Mouse (Mus musculus) embryonic facial prominence, embryonic 12.5 days (tissue): Measurements from ENCODE around the gene Ccdc85c. TPM values are rescaled to one million over a fixed set of nuclear protein-coding genes. Genes with fewer than 3 reads are reported as not detected.

ENCODE experiments used
- ATAC-seq: fragments of 200-750 bp; cut with Nextera tagmentation; 2 replicates; pipeline ENCODE4 v1.8.0; 2017; ENCODE audit not compliant: insufficient number of reproducible peaks, insufficient read depth, low FRiP score, low TSS enrichment
- H3K27ac ChIP-seq: fragments of 300-500 bp; sonication (generic); 2 replicates; pipeline ENCODE4 v1.5.1; 2016; ENCODE audit warnings: mild to moderate bottlenecking
- H3K27me3 ChIP-seq: fragments of 300-500 bp; sonication (generic); 2 replicates; pipeline ENCODE4 v1.6.1; 2016; ENCODE audit warnings: mild to moderate bottlenecking, moderate library complexity
- H3K36me3 ChIP-seq: fragments of 300-500 bp; sonication (generic); 2 replicates; pipeline ENCODE4 v1.6.1; 2016; ENCODE audit warnings: mild to moderate bottlenecking
- H3K4me1 ChIP-seq: fragments of 300-500 bp; sonication (generic); 2 replicates; pipeline ENCODE4 v1.6.1; 2016
- H3K4me2 ChIP-seq: fragments of 300-500 bp; sonication (generic); replicated peaks from 2 replicates; pipeline ENCODE4 v1.6.1; 2016; ENCODE audit warnings: mild to moderate bottlenecking, moderate library complexity
- H3K4me3 ChIP-seq: fragments of 300-500 bp; sonication (generic); 2 replicates; pipeline ENCODE4 v1.5.1; 2016; ENCODE audit warnings: mild to moderate bottlenecking
- H3K9ac ChIP-seq: fragments of 300-500 bp; sonication (generic); 2 replicates; pipeline ENCODE4 v1.6.1; 2016; ENCODE audit warnings: mild to moderate bottlenecking, moderate library complexity
- H3K9me3 ChIP-seq: fragments of 300-500 bp; sonication (generic); 2 replicates; pipeline ENCODE4 v1.6.1; 2016; ENCODE audit warnings: mild to moderate bottlenecking, moderate library complexity
- WGBS: fragments of 180-500 bp; shearing (Covaris S2); methylation state at CpG from one replicate; pipeline ENCODE4 v1.1.7; 2016; 5-methylcytosine and 5-hydroxymethylcytosine counted together
- polyA plus RNA-seq: library from polyadenylated mRNA; unstranded; fragments of >200 nt; fragmentation: Nextera tagmentation; extraction: Ambion mirVana; gene quantifications from 2 replicates; pipeline ENCODE4 v1.2.1, GENCODE M21; 2016

Gene Ccdc85c
- polyA plus RNA-seq, 1 experiment from 2014 or later = 7.7 TPM

GRCm38 (mm10) chr12:108310041-108310440, 34.8 kb upstream of the Ccdc85c start:
- peaks cover 27% of the 10 kb centered on the region for H3K27me3 ChIP-seq
- H3K4me1 ChIP-seq = peaks cover 6% of the 10 kb centered on the region; the same call in 1 of the 2 replicates
- H3K36me3 ChIP-seq = no peaks in the 10 kb centered on the region
- no peak for ATAC-seq
- no peaks in the 10 kb centered on the region for H3K9me3 ChIP-seq
- no peak overlapping the region for H3K27ac ChIP-seq
- 76% methylated on average over 4 of the region's 4 CpGs for WGBS
- H3K4me2 ChIP-seq = no peak overlapping the region
- H3K4me3 ChIP-seq = no peak overlapping the region
- no peak overlapping the region for H3K9ac ChIP-seq

- Histone ChIP-seq H3K4me1 (peaks cover 6% of the 10 kb centered on the region; the same call in 1 of the 2 replicates), H3K36me3 (no peaks in the 10 kb centered on the region), H3K4me2 (no peak overlapping the region), H3K4me3 (no peak overlapping the region), H3K9me3 (no peaks in the 10 kb centered on the region), H3K9ac (no peak overlapping the region), H3K27me3 (peaks cover 31% of the 10 kb centered on the region), H3K27ac (no peak overlapping the region)
- ATAC-seq = no peak
- whole genome bisulfite sequencing = 58% methylated on average over 7 of the region's 8 CpGs
These were observed 34.0 kb upstream of the Ccdc85c start for GRCm38 (mm10) chr12:108309116-108309794.

DNA sequence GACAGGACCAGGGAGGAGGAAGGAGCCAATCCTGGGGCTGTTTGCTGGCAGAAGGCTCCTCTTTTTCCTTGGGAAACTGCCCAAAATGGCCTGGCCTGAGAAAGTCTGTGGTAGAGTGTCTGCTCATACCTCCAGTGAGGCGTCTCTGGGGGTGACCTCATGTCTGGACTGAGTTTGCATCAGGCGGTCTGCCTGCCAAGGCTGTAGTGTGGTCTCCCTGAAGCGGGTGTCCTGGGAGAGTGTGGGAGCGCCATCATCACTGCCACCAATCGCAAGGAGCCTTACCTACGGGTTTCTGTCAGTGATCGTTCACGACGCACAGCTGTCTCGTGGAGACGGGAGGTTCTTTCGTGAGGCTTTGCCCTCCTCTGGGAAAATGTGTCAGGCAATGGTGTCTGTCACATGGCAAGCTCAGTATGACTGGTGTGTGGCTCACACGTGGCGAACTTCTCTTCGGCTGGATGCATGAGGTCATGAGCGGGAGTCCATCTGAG, 33.2 kb upstream of the Ccdc85c start:
- WGBS = 84% methylated on average over 16 of the region's 16 CpGs
- Histone ChIP-seq H3K4me3 (no peak overlapping the region), H3K27me3 (peaks cover 32% of the 10 kb centered on the region), H3K4me1 (peaks cover 6% of the 10 kb centered on the region; the same call in 1 of the 2 replicates), H3K9me3 (no peaks in the 10 kb centered on the region), H3K9ac (no peak overlapping the region), H3K36me3 (no peaks in the 10 kb centered on the region), H3K4me2 (no peak overlapping the region), H3K27ac (no peak overlapping the region)
- ATAC-seq = no peak

GRCm38 (mm10) chr12:108307553-108307952, 32.3 kb upstream of the Ccdc85c start:
- WGBS = 19% methylated on average over 14 of the region's 14 CpGs
- Histone ChIP-seq H3K36me3 (no peaks in the 10 kb centered on the region), H3K27me3 (peaks cover 32% of the 10 kb centered on the region), H3K27ac (no peak overlapping the region), H3K9ac (no peak overlapping the region), H3K4me1 (peaks cover 6% of the 10 kb centered on the region; the same call in 1 of the 2 replicates), H3K4me3 (no peak overlapping the region), H3K9me3 (no peaks in the 10 kb centered on the region), H3K4me2 (no peak overlapping the region)
- no peak for ATAC-seq

GRCm38 (mm10) chr12:108305812-108306794, 30.9 kb upstream of the Ccdc85c start, which contains the start of gene Hhipl1:
TSS of gene Hhipl1 (plus strand) at chr12:108306270.
- Histone ChIP-seq H3K36me3 (no peaks in the 10 kb centered on the region), H3K9ac (peak within 1 kb of the TSS; percentile 76), H3K4me2 (peak within 1 kb of the TSS; percentile 96), H3K4me3 (peak within 1 kb of the TSS; percentile 54), H3K4me1 (peaks cover 6% of the 10 kb centered on the region; the same call in 1 of the 2 replicates), H3K27me3 (peaks cover 32% of the 10 kb centered on the region), H3K27ac (no peak within 1 kb of the TSS), H3K9me3 (no peaks in the 10 kb centered on the region)
- WGBS = 4% methylated on average over 66 of the region's 67 CpGs
- peak; percentile 44; the same call in 1 of the 2 replicates for ATAC-seq

GRCm38 (mm10) chr12:108305172-108305571, 29.9 kb upstream of the Ccdc85c start:
- H3K27ac ChIP-seq = no peak overlapping the region
- peaks cover 32% of the 10 kb centered on the region for H3K27me3 ChIP-seq
- 79% methylated on average over 8 of the region's 8 CpGs for WGBS
- H3K4me3 ChIP-seq = no peak overlapping the region
- no peak overlapping the region for H3K9ac ChIP-seq
- H3K9me3 ChIP-seq = no peaks in the 10 kb centered on the region
- peaks cover 6% of the 10 kb centered on the region; the same call in 1 of the 2 replicates for H3K4me1 ChIP-seq
- ATAC-seq = no peak
- no peaks in the 10 kb centered on the region for H3K36me3 ChIP-seq
- no peak overlapping the region for H3K4me2 ChIP-seq

DNA sequence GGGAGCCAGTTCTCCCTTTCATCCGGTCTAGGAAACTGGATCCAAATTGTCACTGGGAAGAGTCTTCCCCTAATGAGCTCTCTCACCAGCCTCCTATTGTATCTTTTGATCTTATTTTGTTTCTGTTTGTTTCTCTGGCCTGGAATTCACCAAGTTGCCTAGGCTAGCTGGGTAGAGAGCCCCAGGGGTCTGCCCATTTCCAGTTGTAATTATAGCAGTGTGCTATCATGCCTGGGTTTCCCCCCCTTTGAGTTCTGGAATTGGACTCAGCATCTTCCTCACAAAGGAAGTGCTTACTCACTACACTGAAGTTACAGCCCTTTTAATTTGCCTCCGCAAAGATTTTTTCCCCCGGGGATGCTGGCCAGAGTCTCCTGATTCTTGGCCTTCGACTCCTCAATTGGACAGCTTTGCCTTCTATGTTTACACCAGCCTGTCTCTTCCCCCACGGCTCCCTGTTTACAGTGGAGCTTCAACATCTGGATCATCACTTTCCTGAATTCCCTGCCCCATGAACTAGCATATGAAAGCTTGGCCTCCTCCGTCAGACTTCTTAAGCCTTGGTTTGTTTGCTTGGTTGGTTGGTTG, 28.6 kb upstream of the Ccdc85c start:
- Histone ChIP-seq H3K27me3 (peaks cover 32% of the 10 kb centered on the region), H3K9me3 (no peaks in the 10 kb centered on the region), H3K9ac (no peak overlapping the region), H3K4me2 (no peak overlapping the region), H3K4me3 (no peak overlapping the region), H3K27ac (no peak overlapping the region), H3K4me1 (peaks cover 6% of the 10 kb centered on the region; the same call in 1 of the 2 replicates), H3K36me3 (no peaks in the 10 kb centered on the region)
- ATAC-seq = no peak
- 40% methylated on average over 6 of the region's 6 CpGs for WGBS

DNA sequence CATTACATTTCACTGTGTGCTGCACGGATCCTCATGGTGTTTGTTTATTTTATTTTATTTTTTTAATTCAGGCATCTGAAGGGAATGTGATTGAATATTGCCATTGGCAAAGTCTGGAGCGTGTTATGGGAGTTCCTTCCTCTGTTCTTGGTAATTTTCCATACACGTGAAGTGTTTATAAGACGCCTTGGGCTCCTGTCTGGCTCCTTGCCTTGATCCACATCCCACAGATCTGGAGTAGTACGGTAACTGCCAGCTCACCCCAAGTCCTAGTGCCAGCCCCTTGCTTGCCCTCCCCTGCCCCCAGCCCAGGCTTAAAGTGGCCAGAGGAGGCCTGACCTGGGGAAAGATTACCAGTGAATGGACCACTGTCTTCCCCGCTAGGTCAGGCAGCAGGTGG, 25.8 kb upstream of the Ccdc85c start:
- Histone ChIP-seq H3K4me2 (no peak overlapping the region), H3K9ac (no peak overlapping the region), H3K27ac (no peak overlapping the region), H3K9me3 (no peaks in the 10 kb centered on the region), H3K27me3 (peaks cover 18% of the 10 kb centered on the region), H3K36me3 (no peaks in the 10 kb centered on the region), H3K4me3 (no peak overlapping the region), H3K4me1 (peaks cover 4% of the 10 kb centered on the region; the same call in 1 of the 2 replicates)
- WGBS = 64% methylated on average over 6 of the region's 6 CpGs
- no peak; the same call in 1 of the 2 replicates for ATAC-seq

- 83% methylated on average over 6 of the region's 6 CpGs for WGBS
- no peaks in the 10 kb centered on the region for H3K27me3 ChIP-seq
- ATAC-seq = no peak
- no peak overlapping the region for H3K27ac ChIP-seq
- H3K9me3 ChIP-seq = no peaks in the 10 kb centered on the region
- no peak overlapping the region for H3K4me2 ChIP-seq
- H3K9ac ChIP-seq = no peak overlapping the region
- H3K36me3 ChIP-seq = no peaks in the 10 kb centered on the region
- peaks cover 9% of the 10 kb centered on the region for H3K4me1 ChIP-seq
- H3K4me3 ChIP-seq = no peak overlapping the region
These were observed 21.8 kb upstream of the Ccdc85c start for GRCm38 (mm10) chr12:108297033-108297432.

- H3K4me2 ChIP-seq = no peak overlapping the region
- H3K9me3 ChIP-seq = no peaks in the 10 kb centered on the region
- WGBS = 65% methylated on average over 3 of the region's 3 CpGs
- H3K4me3 ChIP-seq = no peak overlapping the region
- no peaks in the 10 kb centered on the region for H3K36me3 ChIP-seq
- H3K27me3 ChIP-seq = no peaks in the 10 kb centered on the region
- ATAC-seq = no peak
- no peak overlapping the region for H3K9ac ChIP-seq
- no peak overlapping the region for H3K27ac ChIP-seq
- H3K4me1 ChIP-seq = peaks cover 9% of the 10 kb centered on the region
These were observed 19.4 kb upstream of the Ccdc85c start for GRCm38 (mm10) chr12:108294620-108295019.

DNA sequence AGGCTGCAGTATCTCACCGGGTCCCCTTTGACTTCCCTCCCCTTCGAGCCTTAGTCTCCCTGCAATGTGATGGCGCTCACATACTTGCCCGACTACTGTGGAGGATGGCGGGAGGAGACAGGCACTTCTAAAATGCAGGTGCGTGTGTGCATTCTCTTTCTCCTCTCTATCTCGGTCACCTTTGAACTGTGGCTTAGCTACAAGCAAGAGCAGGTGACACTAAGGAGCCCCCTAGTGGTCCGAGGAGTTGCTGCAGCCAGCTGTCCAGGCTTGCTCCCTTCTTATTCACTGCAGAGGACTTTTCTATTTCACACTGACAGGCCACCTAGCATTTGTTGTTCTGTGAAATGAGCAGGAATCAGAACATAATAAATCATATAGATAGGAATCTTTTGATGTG, 17.7 kb upstream of the Ccdc85c start:
- Histone ChIP-seq H3K9ac (no peak overlapping the region), H3K27ac (no peak overlapping the region), H3K4me2 (peak overlapping the region; percentile 32), H3K4me3 (0 out of 2 replicates have a peak overlapping the region, but pooled peaks have one; percentile 5), H3K36me3 (no peaks in the 10 kb centered on the region), H3K27me3 (no peaks in the 10 kb centered on the region), H3K4me1 (peaks cover 9% of the 10 kb centered on the region), H3K9me3 (no peaks in the 10 kb centered on the region)
- ATAC-seq = no peak
- WGBS = 7% methylated on average over 8 of the region's 8 CpGs
